Mouse (Mus musculus) adrenal gland, adult 18-20 months (tissue): ENCODE measurements around the gene Fnbp1. TPM values are rescaled to one million over a fixed set of nuclear protein-coding genes. Genes with fewer than 3 reads are reported as not detected.

ENCODE experiments used
- DNase-seq, 2 experiments: peaks; one replicate each; pipeline ENCODE4 v3.0.0; 2021 to 2022; ENCODE audit warnings: low spot score in 2 of 2
- total RNA-seq, 2 experiments: library from RNA; stranded (reverse); gene quantifications; 1 replicate in 1 of 2; 2 replicates in 1 of 2; pipeline ENCODE4 v1.2.3; 2021

The Fnbp1 gene
- total RNA-seq, 2 experiments from 2014 or later: 54.8 to 63.6 TPM

- DNase-seq: no peak
Measured at GRCm38 (mm10) chr2:31075168-31075567, 66.6 kb downstream of the Fnbp1 start.

- DNase-seq: no peak
Measured at GRCm38 (mm10) chr2:31069506-31069905, 72.3 kb downstream of the Fnbp1 start.

- no peak for DNase-seq
Measured at GRCm38 (mm10) chr2:31069114-31069445, 72.7 kb downstream of the Fnbp1 start.

GRCm38 (mm10) chr2:31068246-31069113, 73.3 kb downstream of the Fnbp1 start:
- no peak for DNase-seq

- DNase-seq: no peak
Measured at GRCm38 (mm10) chr2:31067696-31068245, 74.0 kb downstream of the Fnbp1 start.

GRCm38 (mm10) chr2:31067059-31067595, 74.7 kb downstream of the Fnbp1 start:
- DNase-seq: no peak

- DNase-seq: no peak
Measured at GRCm38 (mm10) chr2:31066019-31066789, 75.6 kb downstream of the Fnbp1 start.

GRCm38 (mm10) chr2:31061868-31062628, 79.8 kb downstream of the Fnbp1 start:
- DNase-seq: no peak

- no peak for DNase-seq
Measured at GRCm38 (mm10) chr2:31060787-31061730, 80.7 kb downstream of the Fnbp1 start.

GRCm38 (mm10) chr2:31060271-31060670, 81.5 kb downstream of the Fnbp1 start:
- DNase-seq: no peak

GRCm38 (mm10) chr2:31058443-31058842, 83.4 kb downstream of the Fnbp1 start:
- DNase-seq: no peak

GRCm38 (mm10) chr2:31057549-31058177, 84.1 kb downstream of the Fnbp1 start:
- no peak for DNase-seq

- DNase-seq: no peak
Measured at GRCm38 (mm10) chr2:31056070-31056469, 85.7 kb downstream of the Fnbp1 start.

- DNase-seq: no peak
Measured at GRCm38 (mm10) chr2:31053851-31054340, 87.9 kb downstream of the Fnbp1 start.

GRCm38 (mm10) chr2:31053426-31053825, 88.4 kb downstream of the Fnbp1 start:
- DNase-seq: no peak

- DNase-seq: no peak
Measured at GRCm38 (mm10) chr2:31052441-31052840, 89.4 kb downstream of the Fnbp1 start.

- no peak for DNase-seq
Measured at GRCm38 (mm10) chr2:31048037-31048436, 93.8 kb downstream of the Fnbp1 start.

- no peak for DNase-seq
Measured at GRCm38 (mm10) chr2:31043856-31044255, 98.0 kb downstream of the Fnbp1 start.

- no peak for DNase-seq
Measured at GRCm38 (mm10) chr2:31042881-31043280, 98.9 kb downstream of the Fnbp1 start.
